In the genomic region with DNA sequence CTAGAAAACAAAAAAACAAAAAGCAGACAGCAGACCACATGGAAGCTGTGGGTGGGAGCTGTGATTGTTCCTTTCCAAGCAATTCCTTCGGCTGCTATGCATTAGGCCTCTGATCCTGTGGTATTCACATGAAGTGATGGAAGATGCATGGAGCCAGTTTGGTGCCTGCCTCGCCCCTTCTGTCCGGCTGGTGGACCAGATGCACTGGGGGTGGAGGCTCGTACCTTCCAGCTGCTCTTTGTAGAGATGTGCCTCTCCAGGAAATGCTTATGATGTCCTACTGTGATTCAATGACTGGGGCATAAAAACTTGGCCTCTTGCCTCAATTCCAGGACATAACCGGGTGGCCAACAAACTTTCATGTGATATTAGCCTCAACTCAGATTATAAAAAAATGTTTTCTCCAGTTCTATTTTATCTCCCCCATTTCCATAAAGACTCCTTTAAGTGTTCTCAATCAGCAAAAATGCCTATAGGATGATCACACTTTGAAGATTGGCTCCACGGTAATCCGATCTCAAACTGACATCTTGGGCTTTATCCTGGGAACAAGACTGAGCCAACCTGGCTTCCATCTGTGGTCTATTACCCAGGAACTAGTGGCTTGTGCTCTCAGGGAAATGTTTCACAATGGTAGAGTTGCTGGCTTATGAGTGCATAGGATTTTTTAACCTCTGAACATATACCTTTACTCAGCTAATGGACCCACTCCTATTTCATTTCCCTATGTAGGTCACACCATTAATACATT, we compare ENCODE assay signal across 10 mouse cellular contexts.
DNase-seq lines count a peak whose midpoint lies in the region.
"Had no signal": no experiment of that assay in that cellular context is flagged by ENCODE, and none has a peak within 500 bp of the region (broad histone marks: within the 10 kb centered on the region; RNA-seq: fewer than 3 reads in every experiment).

No protein-coding gene starts in this region.

- peak; percentile 50 for DNase-seq in layer of hippocampus, adult 11-12 months (ENCODE audit: low spot score)
- no peak for DNase-seq in layer of hippocampus, adult 9-10 months (ENCODE audit: low spot score)
- peak; percentile 21 to 31 for DNase-seq in frontal cortex, adult 2 months (ENCODE audit: extremely low spot score in 1 of 2, low spot score in 1 of 2)
- DNase-seq in layer of hippocampus, postnatal 10 days (ENCODE audit: low spot score in 2 of 2) = peak; percentile 30 to 31
- peak; percentile 11 for DNase-seq in right cerebral cortex, postnatal 14 days
- no peak for DNase-seq in spleen, postnatal 4 days (ENCODE audit: low spot score in 2 of 2)
- no peak for DNase-seq in thymus, postnatal 0 days (ENCODE audit: low spot score)
- DNase-seq: gastrocnemius, adult 2 months; kidney, adult 9 months; spleen, adult 18-20 months had no signal

Comparison
In these comparisons a context has a peak if more than half of its experiments do, and no peak if none do; other contexts are left out.
1. DNase-seq: peak in layer of hippocampus, adult 11-12 months (single experiment), frontal cortex, adult 2 months (2 of 2), layer of hippocampus, postnatal 10 days (2 of 2) and right cerebral cortex, postnatal 14 days (single experiment); none in layer of hippocampus, adult 9-10 months (single experiment), spleen, postnatal 4 days (0 of 2) and thymus, postnatal 0 days (single experiment).